Mouse (Mus musculus): ENCODE measurements at regions not wholly inside any gene's neighbourhood (a gene's known extent, or its start where the extent isn't known, plus 50 kb on each side); places are given as distances from the start of the nearest gene placed in this dataset.

DNA sequence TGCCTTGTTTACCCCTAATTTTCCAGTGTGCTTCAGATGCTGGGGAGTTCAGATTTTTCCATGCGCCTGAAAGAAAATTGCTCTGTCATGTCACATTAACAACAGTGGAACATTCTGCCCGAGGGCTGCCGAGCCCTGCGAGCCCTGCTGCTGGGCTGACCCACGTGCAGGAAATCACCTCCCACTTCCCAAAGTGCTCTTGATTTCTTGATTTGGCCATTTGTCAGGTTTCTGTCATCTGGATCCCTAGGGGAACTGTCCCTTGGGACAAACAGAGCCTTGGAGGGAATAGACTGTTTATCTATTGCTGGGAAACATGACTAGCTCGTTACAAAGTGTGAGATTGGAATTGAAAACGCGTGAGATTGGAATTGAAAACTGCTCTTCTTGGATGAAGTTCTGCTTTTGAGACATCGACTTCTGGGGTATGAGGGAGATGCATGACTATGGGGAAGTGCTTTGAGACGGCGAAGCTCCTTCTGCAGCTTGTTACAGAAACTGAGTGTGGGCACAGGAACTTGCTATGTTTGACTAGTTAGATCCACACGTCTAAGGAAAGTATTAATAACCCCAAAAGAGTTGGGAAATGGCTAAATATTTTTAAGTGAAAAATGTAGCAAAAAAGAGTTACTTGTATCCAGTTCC is 277.0 kb downstream of the Glrx3 start:
- H3K9me3 ChIP-seq (ENCODE audit: control insufficient read depth, low read length) = no peaks in the 10 kb centered on the region
- H3K4me1 ChIP-seq (ENCODE audit: control insufficient read depth, insufficient read depth, low read length) = 0 out of 2 replicates have a peak, but pooled peaks cover 6% of the 10 kb centered on the region
- H3K4me3 ChIP-seq (ENCODE audit: low read depth, low read length) = no peak overlapping the region
- no peak overlapping the region for H3K4me2 ChIP-seq (ENCODE audit: low read depth, low read length)
- no peak overlapping the region for H3K9ac ChIP-seq (replicated peaks; ENCODE audit: low read depth, low read length)
- 46% methylated on average over 12 of the region's 12 CpGs for WGBS
- no peak for ATAC-seq (ENCODE audit: low read depth)
- no peak overlapping the region for H3K27ac ChIP-seq (ENCODE audit: low read depth, low read length)
- H3K36me3 ChIP-seq (ENCODE audit: control insufficient read depth, insufficient read depth, low read length) = no peaks in the 10 kb centered on the region
- H3K27me3 ChIP-seq (ENCODE audit: control insufficient read depth, insufficient read depth, low read length) = no peaks in the 10 kb centered on the region

- Histone ChIP-seq H3K4me1 (ENCODE audit: control insufficient read depth, insufficient read depth, low read length) (0 out of 2 replicates have a peak, but pooled peaks cover 6% of the 10 kb centered on the region), H3K36me3 (ENCODE audit: control insufficient read depth, insufficient read depth, low read length) (no peaks in the 10 kb centered on the region), H3K27me3 (ENCODE audit: control insufficient read depth, insufficient read depth, low read length) (no peaks in the 10 kb centered on the region), H3K9ac (replicated peaks; ENCODE audit: low read depth, low read length) (no peak overlapping the region), H3K4me2 (ENCODE audit: low read depth, low read length) (no peak overlapping the region), H3K9me3 (ENCODE audit: control insufficient read depth, low read length) (no peaks in the 10 kb centered on the region), H3K27ac (ENCODE audit: low read depth, low read length) (no peak overlapping the region), H3K4me3 (ENCODE audit: low read depth, low read length) (no peak overlapping the region)
- no peak for ATAC-seq (ENCODE audit: low read depth)
- 57% methylated on average over 6 of the region's 6 CpGs for WGBS
These were observed 277.9 kb downstream of the Glrx3 start for GRCm38 (mm10) chr7:137715126-137715900.

- no peak overlapping the region for H3K9ac ChIP-seq (replicated peaks; ENCODE audit: low read depth, low read length)
- H3K36me3 ChIP-seq (ENCODE audit: control insufficient read depth, insufficient read depth, low read length) = no peaks in the 10 kb centered on the region
- H3K27me3 ChIP-seq (ENCODE audit: control insufficient read depth, insufficient read depth, low read length) = no peaks in the 10 kb centered on the region
- H3K27ac ChIP-seq (ENCODE audit: low read depth, low read length) = no peak overlapping the region
- no peak overlapping the region for H3K4me2 ChIP-seq (ENCODE audit: low read depth, low read length)
- 68% methylated on average over 7 of the region's 7 CpGs for WGBS
- H3K4me1 ChIP-seq (ENCODE audit: control insufficient read depth, insufficient read depth, low read length) = 0 out of 2 replicates have a peak, but pooled peaks cover 2% of the 10 kb centered on the region
- ATAC-seq (ENCODE audit: low read depth) = no peak
- H3K4me3 ChIP-seq (ENCODE audit: low read depth, low read length) = no peak overlapping the region
- H3K9me3 ChIP-seq (ENCODE audit: control insufficient read depth, low read length) = no peaks in the 10 kb centered on the region
These were observed 286.1 kb downstream of the Glrx3 start for GRCm38 (mm10) chr7:137723361-137724040.

- Histone ChIP-seq H3K27me3 (ENCODE audit: control insufficient read depth, insufficient read depth, low read length) (no peaks in the 10 kb centered on the region), H3K27ac (ENCODE audit: low read depth, low read length) (no peak overlapping the region), H3K9ac (replicated peaks; ENCODE audit: low read depth, low read length) (no peak overlapping the region), H3K4me2 (ENCODE audit: low read depth, low read length) (no peak overlapping the region), H3K4me1 (ENCODE audit: control insufficient read depth, insufficient read depth, low read length) (0 out of 2 replicates have a peak, but pooled peaks cover 2% of the 10 kb centered on the region), H3K4me3 (ENCODE audit: low read depth, low read length) (no peak overlapping the region), H3K36me3 (ENCODE audit: control insufficient read depth, insufficient read depth, low read length) (no peaks in the 10 kb centered on the region), H3K9me3 (ENCODE audit: control insufficient read depth, low read length) (no peaks in the 10 kb centered on the region)
- 49% methylated on average over 7 of the region's 7 CpGs for WGBS
- ATAC-seq (ENCODE audit: low read depth) = no peak
These were observed 288.6 kb downstream of the Glrx3 start for GRCm38 (mm10) chr7:137726031-137726430.

DNA sequence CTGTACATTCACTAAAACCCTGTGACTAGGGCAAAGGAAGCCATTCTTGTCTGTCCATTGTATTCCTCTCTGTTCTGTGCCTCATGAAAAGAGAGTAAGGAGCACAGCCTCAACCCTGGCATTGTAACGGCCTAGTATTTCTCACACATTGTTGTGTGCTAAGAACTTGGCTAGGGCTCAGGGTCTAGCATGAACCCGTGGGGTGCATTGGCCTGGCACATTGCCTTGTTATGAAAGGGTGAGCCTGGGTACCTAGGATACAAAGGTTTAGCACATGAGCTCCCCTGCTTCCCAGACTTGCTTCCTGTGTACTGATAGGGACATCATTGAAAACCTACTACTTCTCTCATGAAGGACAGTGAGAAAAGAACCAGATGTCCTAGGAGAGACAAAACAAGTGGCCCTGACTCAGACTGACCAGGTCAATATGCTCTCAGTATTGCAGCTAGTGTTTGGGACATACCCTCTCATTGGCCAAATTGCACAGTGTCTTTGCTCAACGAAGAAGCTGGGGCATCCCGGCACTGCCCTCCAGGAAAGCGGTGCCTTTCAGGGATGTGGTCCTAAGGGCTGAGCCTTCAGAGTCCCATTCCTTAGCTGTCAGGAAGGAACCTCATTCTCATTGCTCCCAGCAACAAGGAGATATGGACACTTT is 298.6 kb downstream of the Glrx3 start:
- H3K4me1 ChIP-seq (ENCODE audit: control insufficient read depth, insufficient read depth, low read length) = no peaks in the 10 kb centered on the region
- H3K27me3 ChIP-seq (ENCODE audit: control insufficient read depth, insufficient read depth, low read length) = no peaks in the 10 kb centered on the region
- H3K27ac ChIP-seq (ENCODE audit: low read depth, low read length) = no peak overlapping the region
- no peaks in the 10 kb centered on the region for H3K36me3 ChIP-seq (ENCODE audit: control insufficient read depth, insufficient read depth, low read length)
- no peak overlapping the region for H3K4me2 ChIP-seq (ENCODE audit: low read depth, low read length)
- no peak overlapping the region for H3K4me3 ChIP-seq (ENCODE audit: low read depth, low read length)
- no peaks in the 10 kb centered on the region for H3K9me3 ChIP-seq (ENCODE audit: control insufficient read depth, low read length)
- H3K9ac ChIP-seq (replicated peaks; ENCODE audit: low read depth, low read length) = no peak overlapping the region
- ATAC-seq (ENCODE audit: low read depth) = no peak
- WGBS = 91% methylated on average over 5 of the region's 5 CpGs

DNA sequence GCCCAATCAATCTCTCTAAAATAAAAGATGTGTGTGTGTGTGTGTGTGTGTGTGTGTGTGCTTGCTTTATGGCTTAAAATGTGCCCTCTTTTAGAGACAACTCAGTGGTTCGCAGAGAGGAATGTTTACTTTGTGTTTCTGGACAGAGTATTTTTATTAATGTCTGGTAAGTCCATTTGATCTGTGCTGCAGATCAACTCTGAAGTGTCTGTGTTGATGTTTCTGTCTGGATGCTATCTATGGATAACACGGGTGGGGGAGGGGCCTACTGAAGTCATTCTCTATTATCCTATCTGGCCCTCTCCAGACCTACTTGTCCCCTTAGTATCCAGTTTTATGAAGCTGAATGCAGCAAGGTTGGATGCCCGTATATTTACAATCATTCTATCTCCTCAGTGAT is 304.3 kb downstream of the Glrx3 start:
- no peaks in the 10 kb centered on the region for H3K36me3 ChIP-seq (ENCODE audit: control insufficient read depth, insufficient read depth, low read length)
- H3K27me3 ChIP-seq (ENCODE audit: control insufficient read depth, insufficient read depth, low read length) = no peaks in the 10 kb centered on the region
- no peak overlapping the region for H3K9ac ChIP-seq (replicated peaks; ENCODE audit: low read depth, low read length)
- H3K27ac ChIP-seq (ENCODE audit: low read depth, low read length) = no peak overlapping the region
- no peak for ATAC-seq (ENCODE audit: low read depth)
- H3K4me2 ChIP-seq (ENCODE audit: low read depth, low read length) = no peak overlapping the region
- WGBS = 71% methylated on average over 3 of the region's 3 CpGs
- H3K4me1 ChIP-seq (ENCODE audit: control insufficient read depth, insufficient read depth, low read length) = no peaks in the 10 kb centered on the region
- no peak overlapping the region for H3K4me3 ChIP-seq (ENCODE audit: low read depth, low read length)
- no peaks in the 10 kb centered on the region for H3K9me3 ChIP-seq (ENCODE audit: control insufficient read depth, low read length)

DNA sequence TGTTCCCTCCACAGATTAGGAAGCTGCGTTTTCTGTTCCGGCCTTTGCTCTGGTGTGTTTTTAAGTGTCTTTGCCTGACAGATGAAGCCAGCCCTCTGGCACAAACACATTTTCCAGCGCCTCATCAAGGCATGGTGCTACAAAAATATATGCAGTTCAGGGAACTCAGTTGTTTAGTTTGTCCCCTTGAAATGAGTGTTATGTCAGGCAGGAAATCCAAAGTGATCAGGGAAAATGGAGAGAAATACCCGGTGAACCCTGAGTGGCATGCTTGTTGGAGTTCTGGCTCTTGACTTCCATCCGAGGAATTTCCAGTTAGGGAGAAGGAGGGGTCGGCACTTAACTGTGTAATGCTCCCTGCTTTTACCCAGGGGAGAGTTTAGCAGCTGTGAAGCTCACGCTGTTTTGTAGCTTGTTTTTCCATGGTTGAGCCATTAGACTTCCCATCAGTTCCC is 304.9 kb downstream of the Glrx3 start:
- 40% methylated on average over 7 of the region's 7 CpGs for whole genome bisulfite sequencing
- no peak for ATAC-seq (ENCODE audit: low read depth)
- no peaks in the 10 kb centered on the region for H3K36me3 ChIP-seq (ENCODE audit: control insufficient read depth, insufficient read depth, low read length)
- no peaks in the 10 kb centered on the region for H3K27me3 ChIP-seq (ENCODE audit: control insufficient read depth, insufficient read depth, low read length)
- H3K9me3 ChIP-seq (ENCODE audit: control insufficient read depth, low read length) = no peaks in the 10 kb centered on the region
- no peak overlapping the region for H3K27ac ChIP-seq (ENCODE audit: low read depth, low read length)
- no peaks in the 10 kb centered on the region for H3K4me1 ChIP-seq (ENCODE audit: control insufficient read depth, insufficient read depth, low read length)
- H3K9ac ChIP-seq (replicated peaks; ENCODE audit: low read depth, low read length) = no peak overlapping the region
- no peak overlapping the region for H3K4me3 ChIP-seq (ENCODE audit: low read depth, low read length)
- H3K4me2 ChIP-seq (ENCODE audit: low read depth, low read length) = no peak overlapping the region

GRCm38 (mm10) chr7:137745575-137745974 is 308.2 kb downstream of the Glrx3 start:
- WGBS = 63% methylated on average over 1 of the region's 1 CpGs
- Histone ChIP-seq H3K4me3 (ENCODE audit: low read depth, low read length) (no peak overlapping the region), H3K9me3 (ENCODE audit: control insufficient read depth, low read length) (no peaks in the 10 kb centered on the region), H3K27ac (ENCODE audit: low read depth, low read length) (no peak overlapping the region), H3K36me3 (ENCODE audit: control insufficient read depth, insufficient read depth, low read length) (no peaks in the 10 kb centered on the region), H3K4me1 (ENCODE audit: control insufficient read depth, insufficient read depth, low read length) (no peaks in the 10 kb centered on the region), H3K4me2 (ENCODE audit: low read depth, low read length) (no peak overlapping the region), H3K9ac (replicated peaks; ENCODE audit: low read depth, low read length) (no peak overlapping the region), H3K27me3 (ENCODE audit: control insufficient read depth, insufficient read depth, low read length) (no peaks in the 10 kb centered on the region)
- no peak for ATAC-seq (ENCODE audit: low read depth)

Measured in neural tube, embryonic 14.5 days (tissue).